9 mouse cellular contexts compared by ENCODE assay signal in genomic region chr19:6919876-6920740, GRCm38 (mm10). TPM values are rescaled to one million over a fixed set of nuclear protein-coding genes. Genes with fewer than 3 reads are reported as not detected.
DNase-seq lines count a peak whose midpoint lies in the region; ATAC-seq and TF ChIP-seq lines count a peak whose summit lies in the region.
"Had no signal": no experiment of that assay in that cellular context is flagged by ENCODE, and none has a peak within 500 bp of the region (broad histone marks: within the 10 kb centered on the region; RNA-seq: fewer than 3 reads in every experiment).

No protein-coding gene starts in this region.

- peak overlapping the region; percentile 81 for H3K4me3 ChIP-seq in forebrain, embryonic 10.5 days
- H3K4me3 ChIP-seq in intestine, embryonic 16.5 days (ENCODE audit: low read length), result peak overlapping the region; percentile 86
- H3K4me3 ChIP-seq in small intestine, adult 2 months (ENCODE audit: low read depth, low read length), result peak overlapping the region; percentile 84

- TF ChIP-seq POLR2A in small intestine, adult 2 months (IDR thresholded peaks at IDR 0.05; ENCODE audit: low read depth, low read length), result peak; percentile 22; the same call in 1 of the 2 replicates

- TF ChIP-seq CTCF in small intestine, adult 2 months (IDR thresholded peaks at IDR 0.05; ENCODE audit: extremely low read depth, insufficient read length, insufficient replicate concordance, low read depth, low read length), result no peak

- 46% methylated on average over 8 of the region's 8 CpGs for WGBS in forebrain, embryonic 10.5 days
- 32% methylated on average over 8 of the region's 8 CpGs for WGBS in intestine, embryonic 16.5 days
- 13% methylated on average over 8 of the region's 8 CpGs for WGBS in small intestine, adult 2 months

- no peaks in the 10 kb centered on the region for H3K9me3 ChIP-seq in forebrain, embryonic 10.5 days
- no peaks in the 10 kb centered on the region for H3K9me3 ChIP-seq in intestine, embryonic 16.5 days (ENCODE audit: control insufficient read depth, low read length)

- DNase-seq in gastrocnemius, adult 18-20 months (ENCODE audit: low spot score), result peak; percentile 54
- DNase-seq in gastrocnemius, postnatal 10 days, result no peak
- peak; percentile 85 for DNase-seq in adrenal gland, postnatal 10 days
- peak; percentile 46 for DNase-seq in forebrain, embryonic 10.5 days (ENCODE audit: extremely low spot score, low spot score)
- peak; percentile 68 to 73 for DNase-seq in lung, adult 18-20 months
- no peak for DNase-seq in spleen, postnatal 10 days (ENCODE audit: low spot score in 2 of 2)

- peaks cover 3% of the 10 kb centered on the region; the same call in 1 of the 2 replicates for H3K36me3 ChIP-seq in forebrain, embryonic 10.5 days (replicated peaks)
- H3K36me3 ChIP-seq in intestine, embryonic 16.5 days (ENCODE audit: control insufficient read depth, insufficient read depth, low read length), result 0 out of 2 replicates have a peak, but pooled peaks cover 2% of the 10 kb centered on the region
- peaks cover 19% of the 10 kb centered on the region for H3K36me3 ChIP-seq in small intestine, adult 2 months (ENCODE audit: control insufficient read depth, insufficient read depth, low read length)

- H3K27me3 ChIP-seq in forebrain, embryonic 10.5 days (ENCODE audit: poor library complexity, severe bottlenecking), result peaks cover 31% of the 10 kb centered on the region
- H3K27me3 ChIP-seq in intestine, embryonic 16.5 days (replicated peaks; ENCODE audit: control insufficient read depth, insufficient read depth, low read length), result peaks cover 13% of the 10 kb centered on the region; the same call in 1 of the 2 replicates
- peaks cover 6% of the 10 kb centered on the region for H3K27me3 ChIP-seq in small intestine, adult 2 months (ENCODE audit: control insufficient read depth, insufficient read depth, low read length)

- peaks cover 34% of the 10 kb centered on the region for H3K4me1 ChIP-seq in forebrain, embryonic 10.5 days
- H3K4me1 ChIP-seq in intestine, embryonic 16.5 days (ENCODE audit: control insufficient read depth, insufficient read depth, low read length), result peaks cover 29% of the 10 kb centered on the region
- peaks cover 25% of the 10 kb centered on the region for H3K4me1 ChIP-seq in small intestine, adult 2 months (ENCODE audit: control insufficient read depth, insufficient read depth, insufficient read length, low read length)

- peak overlapping the region; percentile 94 for H3K27ac ChIP-seq in forebrain, embryonic 10.5 days
- peak overlapping the region; percentile 98 for H3K27ac ChIP-seq in intestine, embryonic 16.5 days (ENCODE audit: low read length)
- H3K27ac ChIP-seq in small intestine, adult 2 months (ENCODE audit: insufficient read depth, low read depth, low read length), result peak overlapping the region; percentile 79

- ATAC-seq in intestine, embryonic 16.5 days, result peak; percentile 56

- H3K9ac ChIP-seq in intestine, embryonic 16.5 days (ENCODE audit: low read depth, low read length), result peak overlapping the region; percentile 90

- H3K4me2 ChIP-seq in intestine, embryonic 16.5 days (ENCODE audit: low read depth, low read length), result peak overlapping the region; percentile 85

RNA-seq across cellular contexts. Expression of gene Esrra, which starts 1.5 kb away (rescaled TPM):
- 10 to 100 TPM; 76.5 to 93.1 TPM for total RNA-seq in gastrocnemius, adult 18-20 months (2021)
- 10 to 100 TPM; 45.8 to 45.9 TPM for total RNA-seq in gastrocnemius, postnatal 10 days (2021)
- 10 to 100 TPM; 71.0 to 97.4 TPM for total RNA-seq in adrenal gland, postnatal 10 days (2021)
- 8.4 and 9.0 TPM in 2 replicates for polyA plus RNA-seq in forebrain, embryonic 10.5 days (2016; fragmentation: Nextera tagmentation; extraction: Ambion mirVana)
- 41.7 and 47.7 TPM in 2 replicates for polyA plus RNA-seq in intestine, embryonic 16.5 days (2015; fragmentation: Nextera tagmentation; extraction: Ambion mirVana)
- 168 and 346 TPM in 2 replicates for polyA plus RNA-seq in small intestine, adult 2 months (2012; rRNA removed)

RNA-seq across cellular contexts. Expression of gene Catsperz, which starts 5.1 kb away (rescaled TPM):
- not detected for total RNA-seq in gastrocnemius, adult 18-20 months (2021)
- not detected for total RNA-seq in gastrocnemius, postnatal 10 days (2021)
- 1 to 10 TPM; 1.2 to 1.7 TPM for total RNA-seq in adrenal gland, postnatal 10 days (2021)
- 0.55 and 0.60 TPM in 2 replicates for polyA plus RNA-seq in forebrain, embryonic 10.5 days (2016; fragmentation: Nextera tagmentation; extraction: Ambion mirVana)
- polyA plus RNA-seq in intestine, embryonic 16.5 days (2015; fragmentation: Nextera tagmentation; extraction: Ambion mirVana), result 0.73 and 1.4 TPM in 2 replicates
- polyA plus RNA-seq in small intestine, adult 2 months (2012; rRNA removed), result not detected in 2 replicates
- total RNA-seq: hematopoietic stem cell, adult 5-6 weeks had no signal

RNA-seq across cellular contexts. Expression of gene Prdx5, which starts 10.2 kb away (rescaled TPM):
- 100 to 1,000 TPM; 219 to 239 TPM for total RNA-seq in gastrocnemius, adult 18-20 months (2021)
- 100 to 1,000 TPM; 150 to 152 TPM for total RNA-seq in gastrocnemius, postnatal 10 days (2021)
- 100 to 1,000 TPM; 417 to 451 TPM for total RNA-seq in adrenal gland, postnatal 10 days (2021)
- polyA plus RNA-seq in forebrain, embryonic 10.5 days (2016; fragmentation: Nextera tagmentation; extraction: Ambion mirVana), result 144 and 154 TPM in 2 replicates
- polyA plus RNA-seq in intestine, embryonic 16.5 days (2015; fragmentation: Nextera tagmentation; extraction: Ambion mirVana), result 234 and 241 TPM in 2 replicates
- polyA plus RNA-seq in small intestine, adult 2 months (2012; rRNA removed), result 94.6 and 180 TPM in 2 replicates

RNA-seq across cellular contexts. Expression of gene Trmt112, which starts 10.6 kb away (rescaled TPM):
- total RNA-seq in gastrocnemius, adult 18-20 months (2021), result 10 to 100 TPM; 43.9 to 44.7 TPM
- total RNA-seq in gastrocnemius, postnatal 10 days (2021), result 10 to 100 TPM; 45.2 to 48.1 TPM
- total RNA-seq in adrenal gland, postnatal 10 days (2021), result 10 to 100 TPM; 53.9 to 70.4 TPM
- polyA plus RNA-seq in forebrain, embryonic 10.5 days (2016; fragmentation: Nextera tagmentation; extraction: Ambion mirVana), result 155 and 159 TPM in 2 replicates
- polyA plus RNA-seq in intestine, embryonic 16.5 days (2015; fragmentation: Nextera tagmentation; extraction: Ambion mirVana), result 97.6 and 111 TPM in 2 replicates
- 29.0 and 52.3 TPM in 2 replicates for polyA plus RNA-seq in small intestine, adult 2 months (2012; rRNA removed)

RNA-seq across cellular contexts. Expression of gene Kcnk4, which starts 14.2 kb away (rescaled TPM):
- not detected for total RNA-seq in gastrocnemius, adult 18-20 months (2021)
- total RNA-seq in gastrocnemius, postnatal 10 days (2021), result not detected
- total RNA-seq in adrenal gland, postnatal 10 days (2021), result under 1 TPM; 0.30 to 0.73 TPM
- 0.24 TPM in 1 of 2 replicates, not detected in the other for polyA plus RNA-seq in forebrain, embryonic 10.5 days (2016; fragmentation: Nextera tagmentation; extraction: Ambion mirVana)
- polyA plus RNA-seq in intestine, embryonic 16.5 days (2015; fragmentation: Nextera tagmentation; extraction: Ambion mirVana), result 0.45 and 0.48 TPM in 2 replicates
- polyA plus RNA-seq in small intestine, adult 2 months (2012; rRNA removed), result not detected in 2 replicates
- total RNA-seq: hematopoietic stem cell, adult 5-6 weeks had no signal

Comparison
In these comparisons a context has a peak if more than half of its experiments do, and no peak if none do; other contexts are left out.
1. DNase-seq: peak in gastrocnemius, adult 18-20 months (single experiment), adrenal gland, postnatal 10 days (single experiment), forebrain, embryonic 10.5 days (single experiment) and lung, adult 18-20 months (2 of 2); none in gastrocnemius, postnatal 10 days (single experiment) and spleen, postnatal 10 days (0 of 2).
2. Peak in every context shown above with its lines, with median percentiles within 50 percentile points of each other: H3K27ac ChIP-seq and H3K4me3 ChIP-seq.